Mouse (Mus musculus): ENCODE measurements around the gene Capza1.

GRCm38 (mm10) chr3:104796430-104797082 lies 67.7 kb downstream of the Capza1 start:
- no peak for TF ChIP-seq CTCF (IDR thresholded peaks at IDR 0.05)
- TF ChIP-seq POLR2A (IDR thresholded peaks at IDR 0.05; ENCODE audit: insufficient read depth, low read depth, low read length), result no peak
- TF ChIP-seq EP300 (IDR thresholded peaks at IDR 0.05; ENCODE audit: insufficient read depth, low read depth, low read length), result no peak
